Mouse (Mus musculus): ENCODE measurements around the gene Xab2.

- TF ChIP-seq POLR2A (IDR thresholded peaks at IDR 0.05; ENCODE audit: extremely low read depth, insufficient read depth, low read length) = no peak
- TF ChIP-seq CTCF (IDR thresholded peaks at IDR 0.05; ENCODE audit: extremely low read depth, insufficient read depth, low read length) = no peak
These were observed 26.4 kb upstream of the Xab2 start for GRCm38 (mm10) chr8:3647561-3647960.
